Mouse (Mus musculus) CD4-positive naive resting alpha-beta T cell, adult 76 days (primary cell): ENCODE measurements around the gene Cd80. TPM values are rescaled to one million over a fixed set of nuclear protein-coding genes. Genes with fewer than 3 reads are reported as not detected.

ENCODE experiments used
- total RNA-seq: library from RNA; stranded (reverse); gene quantifications from one replicate; pipeline ENCODE4 v1.2.4, GENCODE M21; 2023

The Cd80 gene
- total RNA-seq = 1.0 TPM

GRCm38 (mm10) chr16:38455511-38456418, at the start of gene Cd80:
Gene Cd80 (plus strand): TSS chr16:38455561.

GRCm38 (mm10) chr16:38432498-38433425, 22.6 kb upstream of the Cd80 start, which contains the start of gene Pla1a:
Gene Pla1a (minus strand): TSS chr16:38433145.

GRCm38 (mm10) chr16:38452442-38453202, 2.7 kb upstream of the Cd80 start, which contains the start of gene Adprh:
Gene Adprh (minus strand): TSS chr16:38452703.

GRCm38 (mm10) chr16:38522129-38523084, 67.0 kb downstream of the Cd80 start, which contains the start of gene Timmdc1:
Gene Timmdc1 (minus strand): TSS chr16:38522663.

Other genes with a start within 250 kb of the Cd80 start
- not detected for gene Nr1i2, start 160.7 kb upstream of the Cd80 start, total RNA-seq
- gene Maats1, start 113.4 kb upstream of the Cd80 start, total RNA-seq = not detected
- gene Cox17, start 108.6 kb upstream of the Cd80 start, total RNA-seq = 44.6 TPM
- not detected for gene Gm21987, start 108.5 kb upstream of the Cd80 start, total RNA-seq
- not detected for gene Popdc2, start 93.4 kb upstream of the Cd80 start, total RNA-seq
- gene Pla1a, start 22.4 kb upstream of the Cd80 start, total RNA-seq = not detected
- 16.7 TPM for gene Adprh, start 2.9 kb upstream of the Cd80 start, total RNA-seq
- gene Timmdc1, start 67.1 kb downstream of the Cd80 start, total RNA-seq = 13.2 TPM
- gene Poglut1, start 94.7 kb downstream of the Cd80 start, total RNA-seq = 19.1 TPM
- 53.5 TPM for gene Tmem39a, start 103.1 kb downstream of the Cd80 start, total RNA-seq